Mouse (Mus musculus) liver, embryonic 11.5 days (tissue): Measurements from ENCODE around the gene Sh2d6. TPM values are rescaled to one million over a fixed set of nuclear protein-coding genes. Genes with fewer than 3 reads are reported as not detected.

Source experiments
- ATAC-seq: fragments of 200-750 bp; cut with Nextera tagmentation; replicated peaks from 2 replicates; pipeline ENCODE4 v1.8.0; 2017; ENCODE audit warnings: moderate number of reproducible peaks, mild to moderate bottlenecking, moderate TSS enrichment, moderate library complexity; ENCODE audit not compliant: low FRiP score
- DNase-seq: peaks from one replicate; pipeline ENCODE4 v3.0.0-alpha.2; 2017; ENCODE audit warnings: low spot score
- H3K27ac ChIP-seq: fragments of 300-500 bp; sonication (generic); 2 replicates; pipeline ENCODE4 v1.5.1; 2014; ENCODE audit warnings: mild to moderate bottlenecking, low read depth, low read length, control low read depth
- H3K27me3 ChIP-seq: fragments of 300-500 bp; sonication (generic); replicated peaks from 2 replicates; pipeline ENCODE4 v1.6.1; 2014; ENCODE audit warnings: low read length, mixed read lengths; ENCODE audit not compliant: control insufficient read depth, insufficient read depth
- H3K36me3 ChIP-seq: fragments of 300-500 bp; sonication (generic); 2 replicates; pipeline ENCODE4 v1.6.1; 2014; ENCODE audit warnings: mild to moderate bottlenecking, low read length, moderate library complexity, mixed read lengths; ENCODE audit not compliant: control insufficient read depth, insufficient read depth
- H3K4me1 ChIP-seq: fragments of 300-500 bp; sonication (generic); replicated peaks from 2 replicates; pipeline ENCODE4 v1.6.1; 2014; ENCODE audit warnings: low read length, mixed read lengths; ENCODE audit not compliant: control insufficient read depth, insufficient read depth
- H3K4me2 ChIP-seq: fragments of 300-500 bp; sonication (generic); 2 replicates; pipeline ENCODE4 v1.6.1; 2014; ENCODE audit warnings: mild to moderate bottlenecking, control low read depth, moderate library complexity
- H3K4me3 ChIP-seq: fragments of 300-500 bp; sonication (generic); 2 replicates; pipeline ENCODE4 v1.5.1; 2014; ENCODE audit warnings: low read depth, low read length, control low read depth
- H3K9ac ChIP-seq: fragments of 300-500 bp; sonication (generic); 2 replicates; pipeline ENCODE4 v1.6.1; 2014; ENCODE audit warnings: low read depth, low read length, control low read depth
- H3K9me3 ChIP-seq: fragments of 300-500 bp; sonication (generic); 2 replicates; pipeline ENCODE4 v1.6.1; 2016; ENCODE audit warnings: low read length, inconsistent platforms, mixed read lengths; ENCODE audit not compliant: control insufficient read depth
- WGBS: fragments of 180-500 bp; shearing (Covaris S2); extraction: QIAGEN DNeasy Blood & Tissue Kit; methylation state at CpG from one replicate; pipeline ENCODE4 v1.1.7; 2014; 5-methylcytosine and 5-hydroxymethylcytosine counted together
- polyA plus RNA-seq: library from polyadenylated mRNA; unstranded; fragments of >200 nt; fragmentation: Nextera tagmentation; extraction: Ambion mirVana; gene quantifications from 2 replicates; pipeline ENCODE4 v1.2.1, GENCODE M21; 2014

Sh2d6 gene
- polyA plus RNA-seq, 1 experiment from 2014 or later, result not detected

GRCm38 (mm10) chr6:72553079-72553412 is 31.5 kb upstream of the Sh2d6 start:
- DNase-seq (no peak), ATAC-seq (no peak)
- peak overlapping the region; percentile 62 for H3K4me2 ChIP-seq
- H3K36me3 ChIP-seq, result no peaks in the 10 kb centered on the region
- no peaks in the 10 kb centered on the region for H3K27me3 ChIP-seq
- WGBS, result 18% methylated on average over 8 of the region's 8 CpGs
- H3K9me3 ChIP-seq, result no peaks in the 10 kb centered on the region
- peak overlapping the region; percentile 73 for H3K9ac ChIP-seq
- H3K4me1 ChIP-seq, result peaks cover 32% of the 10 kb centered on the region
- peak overlapping the region; percentile 60 for H3K27ac ChIP-seq
- H3K4me3 ChIP-seq, result peak overlapping the region; percentile 48

DNA sequence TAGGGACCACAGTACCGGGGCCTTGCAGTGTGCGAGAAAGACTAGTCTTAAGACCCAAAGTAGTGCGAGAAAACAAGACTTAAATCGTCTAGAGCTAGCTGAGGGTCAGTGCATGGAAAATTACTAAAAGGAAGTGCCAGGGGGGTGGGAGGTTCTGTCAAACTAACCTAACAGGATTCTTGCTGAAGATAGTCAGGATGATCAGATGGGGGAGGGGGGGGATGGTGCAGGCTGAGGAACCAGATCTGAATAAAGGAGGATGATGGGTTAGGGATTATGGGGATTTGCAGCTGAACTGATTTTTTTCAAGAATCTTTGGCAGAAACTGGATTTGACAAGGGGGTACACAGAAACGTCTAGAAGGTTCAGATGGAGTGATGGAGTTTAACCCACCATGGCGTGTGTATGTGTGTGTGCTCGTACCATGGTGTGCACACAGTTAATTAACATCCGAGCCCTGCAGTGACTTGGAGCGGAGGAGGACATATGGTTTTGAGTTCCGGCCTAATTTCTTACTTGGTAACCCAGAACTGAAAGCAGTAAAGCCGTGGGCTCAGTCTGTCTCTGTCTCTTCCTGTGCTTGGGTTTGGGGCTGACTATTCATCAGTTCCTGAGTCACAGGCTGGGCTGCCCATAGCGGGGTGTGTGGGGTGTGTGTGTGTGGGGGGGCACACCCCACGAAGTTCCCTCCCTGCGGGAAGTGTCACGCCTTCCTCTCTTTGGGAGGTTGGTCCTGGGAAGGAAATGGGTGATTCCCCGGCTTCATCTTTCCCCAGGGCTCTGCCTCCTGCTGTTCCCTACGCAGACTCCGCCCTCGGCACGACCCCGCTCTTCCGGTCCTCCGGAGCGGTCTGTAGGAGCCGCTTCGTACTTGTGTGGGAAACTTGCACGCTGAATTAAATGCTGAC is 30.9 kb upstream of the Sh2d6 start:
- no peaks in the 10 kb centered on the region for H3K27me3 ChIP-seq
- DNase-seq (peak; percentile 74), ATAC-seq (peak; percentile 81)
- H3K4me1 ChIP-seq, result peaks cover 32% of the 10 kb centered on the region
- H3K9ac ChIP-seq, result peak overlapping the region; percentile 73
- peak overlapping the region; percentile 48 for H3K4me3 ChIP-seq
- peak overlapping the region; percentile 62 for H3K4me2 ChIP-seq
- H3K27ac ChIP-seq, result peak overlapping the region; percentile 60
- H3K36me3 ChIP-seq, result no peaks in the 10 kb centered on the region
- 16% methylated on average over 27 of the region's 27 CpGs for WGBS
- no peaks in the 10 kb centered on the region for H3K9me3 ChIP-seq

DNA sequence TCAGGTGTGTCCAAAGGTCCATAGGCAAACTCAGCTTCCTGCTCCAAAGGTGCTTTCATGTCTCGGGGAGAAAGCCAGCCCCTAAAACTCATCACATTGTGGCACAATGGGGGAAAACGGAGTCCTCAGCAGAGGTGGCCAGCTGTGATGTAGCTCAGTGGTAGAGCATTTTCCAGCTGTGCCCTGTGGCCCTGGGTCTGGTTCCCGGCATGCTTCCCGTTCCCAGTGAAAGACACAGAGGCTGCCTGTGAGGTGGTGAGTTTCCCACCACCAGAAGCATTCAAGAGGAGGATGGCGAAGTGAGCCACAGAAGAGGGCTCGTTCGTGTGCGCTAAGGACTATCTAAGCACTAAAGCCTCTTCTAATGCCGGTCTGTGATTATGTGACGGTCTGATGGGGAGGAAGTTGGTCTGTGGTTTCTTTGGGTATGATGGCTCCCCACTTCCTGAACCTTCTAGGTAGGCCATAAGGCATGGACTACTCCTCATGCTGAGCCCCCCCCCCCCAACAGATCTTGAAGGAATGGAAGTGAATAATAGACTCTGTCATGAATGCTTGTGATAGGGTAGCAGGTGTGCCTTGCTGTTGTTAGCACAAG is 29.1 kb upstream of the Sh2d6 start:
- Histone ChIP-seq H3K4me3 (no peak overlapping the region), H3K9ac (no peak overlapping the region), H3K27me3 (no peaks in the 10 kb centered on the region), H3K4me1 (peaks cover 32% of the 10 kb centered on the region), H3K36me3 (no peaks in the 10 kb centered on the region), H3K9me3 (no peaks in the 10 kb centered on the region), H3K4me2 (no peak overlapping the region; the same call in 1 of the 2 replicates), H3K27ac (no peak overlapping the region)
- DNase-seq, result no peak
- WGBS, result 60% methylated on average over 10 of the region's 10 CpGs
- no peak for ATAC-seq

DNA sequence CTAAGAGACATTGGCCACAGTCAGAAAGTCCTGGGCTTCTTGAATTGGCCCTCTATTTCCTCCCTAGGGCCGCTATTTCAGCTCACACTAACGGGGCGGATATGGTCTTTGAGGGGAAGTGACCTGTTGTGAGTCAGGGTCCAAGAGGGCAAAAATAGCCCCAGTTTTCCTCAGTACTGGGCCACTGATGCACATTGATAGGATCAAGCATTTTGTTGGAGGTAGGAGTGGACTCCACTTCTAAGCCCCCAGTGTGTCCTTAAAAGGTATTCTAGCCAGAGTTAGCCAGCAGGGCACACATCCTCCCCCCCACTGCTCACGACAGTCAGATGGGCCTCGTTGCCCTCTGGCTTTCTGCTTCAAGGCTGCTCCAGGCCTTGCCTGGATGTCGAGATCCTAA is 28.5 kb upstream of the Sh2d6 start:
- Histone ChIP-seq H3K36me3 (no peaks in the 10 kb centered on the region), H3K9me3 (no peaks in the 10 kb centered on the region), H3K27ac (no peak overlapping the region), H3K4me3 (no peak overlapping the region), H3K4me2 (peak overlapping the region; percentile 24; the same call in 1 of the 2 replicates), H3K9ac (no peak overlapping the region; the same call in 1 of the 2 replicates), H3K4me1 (peaks cover 32% of the 10 kb centered on the region), H3K27me3 (no peaks in the 10 kb centered on the region)
- 54% methylated on average over 6 of the region's 6 CpGs for WGBS
- DNase-seq, result no peak
- no peak for ATAC-seq

- DNase-seq (peak; percentile 57), ATAC-seq (peak; percentile 70)
- Histone ChIP-seq H3K4me1 (peaks cover 35% of the 10 kb centered on the region), H3K27ac (no peak overlapping the region; the same call in 1 of the 2 replicates), H3K4me2 (peak overlapping the region; percentile 46), H3K4me3 (0 out of 2 replicates have a peak overlapping the region, but pooled peaks have one; percentile 1), H3K36me3 (no peaks in the 10 kb centered on the region), H3K27me3 (no peaks in the 10 kb centered on the region), H3K9me3 (no peaks in the 10 kb centered on the region), H3K9ac (peak overlapping the region; percentile 15)
- WGBS, result 32% methylated on average over 9 of the region's 9 CpGs
These were observed 27.6 kb upstream of the Sh2d6 start for GRCm38 (mm10) chr6:72549041-72549580.

- H3K9ac ChIP-seq, result no peak overlapping the region
- H3K4me2 ChIP-seq, result no peak overlapping the region
- H3K27me3 ChIP-seq, result no peaks in the 10 kb centered on the region
- H3K36me3 ChIP-seq, result no peaks in the 10 kb centered on the region
- 88% methylated on average over 3 of the region's 3 CpGs for WGBS
- DNase-seq (no peak), ATAC-seq (no peak)
- H3K27ac ChIP-seq, result no peak overlapping the region
- H3K4me1 ChIP-seq, result peaks cover 33% of the 10 kb centered on the region
- H3K9me3 ChIP-seq, result no peaks in the 10 kb centered on the region
- H3K4me3 ChIP-seq, result no peak overlapping the region
These were observed 26.4 kb upstream of the Sh2d6 start for GRCm38 (mm10) chr6:72547862-72548261.

DNA sequence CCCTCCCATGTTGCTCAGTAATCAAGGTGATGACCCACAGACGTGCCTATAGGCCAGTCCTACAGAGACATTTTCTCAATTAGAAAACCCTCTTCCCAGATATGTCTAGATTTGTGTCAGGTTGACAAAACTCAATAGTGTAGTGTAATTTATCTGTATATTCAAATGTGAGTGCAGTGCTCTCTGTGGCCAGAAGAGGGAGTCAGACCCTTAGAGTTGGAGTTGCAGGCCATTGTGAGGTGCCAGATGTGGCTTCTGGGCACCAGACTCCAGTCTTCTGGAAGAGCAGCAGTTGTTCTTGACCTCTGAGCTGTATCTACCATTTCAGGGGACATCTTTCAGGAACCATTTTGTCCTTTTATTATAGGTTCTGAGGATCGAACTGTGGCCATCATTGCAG is 25.6 kb upstream of the Sh2d6 start:
- 92% methylated on average over 2 of the region's 2 CpGs for WGBS
- no peak for ATAC-seq
- Histone ChIP-seq H3K4me2 (no peak overlapping the region), H3K9ac (no peak overlapping the region), H3K36me3 (no peaks in the 10 kb centered on the region), H3K9me3 (no peaks in the 10 kb centered on the region), H3K4me3 (no peak overlapping the region), H3K27ac (no peak overlapping the region), H3K4me1 (peaks cover 30% of the 10 kb centered on the region), H3K27me3 (no peaks in the 10 kb centered on the region)
- no peak for DNase-seq

GRCm38 (mm10) chr6:72545377-72545776 is 23.9 kb upstream of the Sh2d6 start:
- no peaks in the 10 kb centered on the region for H3K36me3 ChIP-seq
- whole genome bisulfite sequencing, result 70% methylated on average over 7 of the region's 7 CpGs
- ATAC-seq (no peak), DNase-seq (no peak)
- no peak overlapping the region for H3K27ac ChIP-seq
- no peaks in the 10 kb centered on the region for H3K9me3 ChIP-seq
- H3K4me3 ChIP-seq, result no peak overlapping the region
- H3K4me2 ChIP-seq, result no peak overlapping the region
- H3K27me3 ChIP-seq, result no peaks in the 10 kb centered on the region
- H3K9ac ChIP-seq, result no peak overlapping the region
- H3K4me1 ChIP-seq, result peaks cover 20% of the 10 kb centered on the region
